Mouse (Mus musculus): ENCODE data around the gene Osbpl10.

DNA sequence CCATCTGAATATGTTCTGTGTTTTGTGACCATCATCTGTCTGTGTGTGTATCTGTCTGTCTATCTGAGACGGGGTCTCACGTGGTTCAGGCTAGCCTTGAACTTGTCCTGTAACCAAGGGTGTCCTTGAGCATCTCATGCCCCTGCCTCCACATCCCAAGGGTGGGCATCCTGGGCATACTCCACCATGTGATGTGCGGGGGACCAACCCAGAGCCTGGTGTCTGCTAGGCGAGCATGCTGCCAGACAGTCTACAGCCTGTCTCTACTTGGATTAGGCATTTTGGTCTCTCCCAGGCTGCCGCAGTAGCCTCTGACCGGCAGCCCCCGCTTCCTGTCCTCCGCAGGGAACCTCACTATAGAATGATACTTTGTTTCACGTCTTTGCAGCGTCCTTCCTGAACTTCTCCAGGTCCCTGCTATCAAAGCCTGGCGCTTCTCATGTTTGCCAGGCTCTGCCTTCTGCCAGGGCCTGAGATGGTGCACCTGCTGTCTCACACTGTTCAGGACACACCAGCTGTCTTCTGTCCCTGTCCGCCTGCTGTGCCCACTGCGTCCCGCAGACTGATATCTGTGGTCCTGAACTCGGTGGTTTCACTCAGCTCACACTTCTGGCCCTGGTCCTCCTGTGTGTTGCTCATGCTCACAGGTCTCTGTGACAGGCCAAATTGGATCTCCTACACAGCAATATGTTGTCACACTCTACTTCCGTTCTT is 66.9 kb downstream of the Osbpl10 start:
- TF ChIP-seq CTCF (IDR thresholded peaks at IDR 0.05; ENCODE audit: low read depth) (no peak), EP300 (IDR thresholded peaks at IDR 0.05; ENCODE audit: low read depth) (no peak)

Measured in heart, postnatal 0 days (tissue).